In genomic region chr15:98662198-98662566, GRCm38 (mm10) we compare ENCODE assay signal across 8 mouse cellular contexts. TPM values are rescaled to one million over a fixed set of nuclear protein-coding genes. Genes with fewer than 3 reads are reported as not detected.
DNase-seq lines count a peak whose midpoint lies in the region; ATAC-seq and TF ChIP-seq lines count a peak whose summit lies in the region.

No protein-coding gene starts in this region.

- under 1% methylated on average over 14 of the region's 14 CpGs for WGBS in embryonic facial prominence, embryonic 14.5 days
- WGBS in intestine, postnatal 0 days, result under 1% methylated on average over 14 of the region's 14 CpGs

- H3K36me3 ChIP-seq in C2C12 (ENCODE audit: control insufficient read depth, insufficient read depth) (peaks cover 42% of the 10 kb centered on the region), myocyte (ENCODE audit: control insufficient read depth, insufficient read depth) (peaks cover 15% of the 10 kb centered on the region)
- H3K36me3 ChIP-seq in embryonic facial prominence, embryonic 14.5 days (ENCODE audit: control insufficient read depth, insufficient read depth, low read length), result peaks cover 29% of the 10 kb centered on the region
- H3K36me3 ChIP-seq in intestine, postnatal 0 days (ENCODE audit: control insufficient read depth, insufficient read depth), result peaks cover 14% of the 10 kb centered on the region

- H3K79me2 ChIP-seq in C2C12 (ENCODE audit: control insufficient read depth, insufficient read depth) (peaks cover 46% of the 10 kb centered on the region), myocyte (ENCODE audit: control insufficient read depth, insufficient read depth) (peaks cover 35% of the 10 kb centered on the region)

- H3K4me3 ChIP-seq in C2C12 (ENCODE audit: insufficient read depth, poor library complexity, severe bottlenecking) (peak overlapping the region; percentile 94), myocyte (peak overlapping the region; percentile 89)
- H3K4me3 ChIP-seq in embryonic facial prominence, embryonic 14.5 days (ENCODE audit: low read depth, low read length), result peak overlapping the region; percentile 73
- peak overlapping the region; percentile 69 for H3K4me3 ChIP-seq in intestine, postnatal 0 days (ENCODE audit: low read depth, low read length)

- H3K27ac ChIP-seq in embryonic facial prominence, embryonic 14.5 days (replicated peaks; ENCODE audit: low read depth, low read length), result peak overlapping the region; percentile 85
- H3K27ac ChIP-seq in intestine, postnatal 0 days (ENCODE audit: low read depth, low read length), result peak overlapping the region; percentile 96

- DNase-seq in cerebellum, adult 9-10 months, result peak; percentile 48
- DNase-seq in cerebellum, postnatal 25 days, result no peak
- DNase-seq in embryonic facial prominence, embryonic 14.5 days (ENCODE audit: low spot score), result peak; percentile 38
- no peak for DNase-seq in gastrocnemius, postnatal 36 days
- no peak for DNase-seq in B cell, adult 2 months

- no peaks in the 10 kb centered on the region for H3K9me3 ChIP-seq in embryonic facial prominence, embryonic 14.5 days (ENCODE audit: control insufficient read depth, low read length)
- H3K9me3 ChIP-seq in intestine, postnatal 0 days (ENCODE audit: control insufficient read depth), result no peaks in the 10 kb centered on the region

- no peaks in the 10 kb centered on the region for H3K27me3 ChIP-seq in C2C12 (ENCODE audit: control insufficient read depth, insufficient read depth, insufficient read length)
- H3K27me3 ChIP-seq in embryonic facial prominence, embryonic 14.5 days (replicated peaks; ENCODE audit: control insufficient read depth, insufficient read depth, low read length), result no peaks in the 10 kb centered on the region
- H3K27me3 ChIP-seq in intestine, postnatal 0 days (replicated peaks; ENCODE audit: control insufficient read depth, insufficient read depth, low read length), result no peaks in the 10 kb centered on the region
- no peaks in the 10 kb centered on the region for H3K27me3 ChIP-seq in myocyte (ENCODE audit: control insufficient read depth, insufficient read depth, insufficient read length)

- peak overlapping the region; percentile 69 for H3K4me2 ChIP-seq in embryonic facial prominence, embryonic 14.5 days (ENCODE audit: low read depth, low read length)
- H3K4me2 ChIP-seq in intestine, postnatal 0 days (replicated peaks; ENCODE audit: low read depth), result peak overlapping the region; percentile 76
- H3K4me2 ChIP-seq in myocyte (ENCODE audit: low read depth), result peak overlapping the region; percentile 83

- intact Hi-C loops in gastrocnemius, postnatal 36 days (cut with DNase I), result loop anchor here (5.0 kb wide), 1 partner anchor 140 kb away; no protein-coding TSS in a partner anchor

- H3K9ac ChIP-seq in embryonic facial prominence, embryonic 14.5 days (ENCODE audit: low read depth, low read length), result peak overlapping the region; percentile 94
- peak overlapping the region; percentile 86 for H3K9ac ChIP-seq in intestine, postnatal 0 days (ENCODE audit: low read depth, low read length)

- no peak for ATAC-seq in embryonic facial prominence, embryonic 14.5 days (ENCODE audit: low read depth)
- peak; percentile 2 for ATAC-seq in intestine, postnatal 0 days

- H3K4me1 ChIP-seq in embryonic facial prominence, embryonic 14.5 days (ENCODE audit: control insufficient read depth, insufficient read depth, low read length), result 0 out of 2 replicates have a peak, but pooled peaks cover 3% of the 10 kb centered on the region
- no peaks in the 10 kb centered on the region for H3K4me1 ChIP-seq in intestine, postnatal 0 days (replicated peaks; ENCODE audit: control insufficient read depth, insufficient read depth, low read length)

- no peak for TF ChIP-seq CTCF in C2C12 (IDR thresholded peaks at IDR 0.05; ENCODE audit: control insufficient read depth, insufficient read depth, insufficient read length)
- TF ChIP-seq CTCF in intestine, postnatal 0 days (IDR thresholded peaks at IDR 0.05; ENCODE audit: low read depth), result no peak

- no peak for TF ChIP-seq POLR2A in myocyte (IDR thresholded peaks at IDR 0.05; ENCODE audit: insufficient read length, low read depth)

- H3ac ChIP-seq in C2C12 (ENCODE audit: control insufficient read depth, insufficient read length, low read depth) (peak overlapping the region; percentile 87), myocyte (ENCODE audit: control insufficient read depth, insufficient read length) (peak overlapping the region; percentile 58)

- peaks cover 35% of the 10 kb centered on the region for H3K79me3 ChIP-seq in C2C12 (ENCODE audit: low read depth)

TF ChIP-seq in C2C12, 6 proteins besides CTCF, POLR2A, EP300 and RAD21:
- no peak for TF ChIP-seq MYOD1 (IDR thresholded peaks at IDR 0.05; ENCODE audit: control insufficient read depth, insufficient read length, low read depth)
- no peak for TF ChIP-seq USF1 (IDR thresholded peaks at IDR 0.05; ENCODE audit: low read depth)
- no peak for TF ChIP-seq MAX (IDR thresholded peaks at IDR 0.05)
- TF ChIP-seq MYOG (IDR thresholded peaks at IDR 0.05; ENCODE audit: control insufficient read depth, extremely low read depth, insufficient read length), result no peak
- TF ChIP-seq FOSL1 (IDR thresholded peaks at IDR 0.05; ENCODE audit: insufficient read depth, low read length, poor library complexity, severe bottlenecking), result no peak
- TF ChIP-seq CEBPB (IDR thresholded peaks at IDR 0.05; ENCODE audit: low read depth), result no peak

TF ChIP-seq in myocyte, 11 proteins besides CTCF, POLR2A, EP300 and RAD21:
- no peak for TF ChIP-seq MAX (IDR thresholded peaks at IDR 0.05; ENCODE audit: low read depth)
- no peak for TF ChIP-seq TCF12 (IDR thresholded peaks at IDR 0.05; ENCODE audit: insufficient read depth, poor library complexity, severe bottlenecking)
- no peak for TF ChIP-seq MYOG (IDR thresholded peaks at IDR 0.05; ENCODE audit: control insufficient read depth in 1 of 3, insufficient read depth in 1 of 3, insufficient read length in 2 of 3, low read depth in 2 of 3)
- TF ChIP-seq CEBPB (IDR thresholded peaks at IDR 0.05; ENCODE audit: insufficient read depth, poor library complexity, severe bottlenecking), result no peak
- TF ChIP-seq E2F4 (IDR thresholded peaks at IDR 0.05; ENCODE audit: insufficient read depth), result no peak
- TF ChIP-seq USF1 (IDR thresholded peaks at IDR 0.05; ENCODE audit: low read depth), result no peak
- no peak for TF ChIP-seq REST (IDR thresholded peaks at IDR 0.05; ENCODE audit: insufficient read depth, insufficient read length)
- no peak for TF ChIP-seq TCF3 (IDR thresholded peaks at IDR 0.05; ENCODE audit: insufficient read length, low read depth)
TF ChIP-seq in myocyte: peak in this region for 0.

RNA-seq across cellular contexts. Expression of gene Ddx23, which starts 0.5 kb away (rescaled TPM):
- polyA plus RNA-seq in C2C12 (2012; fragmentation: generic; extraction: Trizol), result 140 TPM
- polyA plus RNA-seq in embryonic facial prominence, embryonic 14.5 days (2014; fragmentation: Nextera tagmentation; extraction: Ambion mirVana), result 21.5 and 23.4 TPM in 2 replicates
- 9.0 and 11.7 TPM in 2 replicates for polyA plus RNA-seq in intestine, postnatal 0 days (2015; fragmentation: Nextera tagmentation; extraction: Ambion mirVana)
- polyA plus RNA-seq in myocyte (2012; fragmentation: generic; extraction: Trizol), result 102 TPM
- total RNA-seq in gastrocnemius, postnatal 36 days (2021), result 10 to 100 TPM; 50.0 to 56.2 TPM

RNA-seq across cellular contexts. Expression of gene Rnd1, which starts 15.1 kb away (rescaled TPM):
- polyA plus RNA-seq in C2C12 (2012; fragmentation: generic; extraction: Trizol) (10.5 TPM), myocyte (2012; fragmentation: generic; extraction: Trizol) (14.4 TPM)
- polyA plus RNA-seq in embryonic facial prominence, embryonic 14.5 days (2014; fragmentation: Nextera tagmentation; extraction: Ambion mirVana), result 0.42 TPM in 2 replicates
- polyA plus RNA-seq in intestine, postnatal 0 days (2015; fragmentation: Nextera tagmentation; extraction: Ambion mirVana), result 1.1 and 1.4 TPM in 2 replicates
- total RNA-seq in gastrocnemius, postnatal 36 days (2021), result 1 to 10 TPM in 1 of 2 experiments, under 1 TPM in 1; 0.81 to 1.5 TPM

RNA-seq across cellular contexts. Expression of gene Cacnb3, which starts 31.5 kb away (rescaled TPM):
- polyA plus RNA-seq in C2C12 (2012; fragmentation: generic; extraction: Trizol) (112 TPM), myocyte (2012; fragmentation: generic; extraction: Trizol) (80.8 TPM)
- 29.0 and 37.0 TPM in 2 replicates for polyA plus RNA-seq in embryonic facial prominence, embryonic 14.5 days (2014; fragmentation: Nextera tagmentation; extraction: Ambion mirVana)
- polyA plus RNA-seq in intestine, postnatal 0 days (2015; fragmentation: Nextera tagmentation; extraction: Ambion mirVana), result 9.3 and 10.3 TPM in 2 replicates
- total RNA-seq in gastrocnemius, postnatal 36 days (2021), result 1 to 10 TPM; 2.5 to 4.2 TPM

RNA-seq across cellular contexts. Expression of gene Ccdc65, which starts 45.8 kb away (rescaled TPM):
- polyA plus RNA-seq in C2C12 (2012; fragmentation: generic; extraction: Trizol) (0.48 TPM), myocyte (2012; fragmentation: generic; extraction: Trizol) (2.4 TPM)
- polyA plus RNA-seq in embryonic facial prominence, embryonic 14.5 days (2014; fragmentation: Nextera tagmentation; extraction: Ambion mirVana), result 1.7 and 3.9 TPM in 2 replicates
- polyA plus RNA-seq in intestine, postnatal 0 days (2015; fragmentation: Nextera tagmentation; extraction: Ambion mirVana), result 0.27 and 0.38 TPM in 2 replicates
- total RNA-seq in gastrocnemius, postnatal 36 days (2021), result not detected

RNA-seq across cellular contexts. Expression of gene Adcy6, which starts 52.3 kb away (rescaled TPM):
- 52.6 TPM for polyA plus RNA-seq in C2C12 (2012; fragmentation: generic; extraction: Trizol)
- polyA plus RNA-seq in embryonic facial prominence, embryonic 14.5 days (2014; fragmentation: Nextera tagmentation; extraction: Ambion mirVana), result 14.9 and 18.8 TPM in 2 replicates
- polyA plus RNA-seq in intestine, postnatal 0 days (2015; fragmentation: Nextera tagmentation; extraction: Ambion mirVana), result 10.6 and 11.1 TPM in 2 replicates
- 32.4 TPM for polyA plus RNA-seq in myocyte (2012; fragmentation: generic; extraction: Trizol)
- 10 to 100 TPM; 24.2 to 26.7 TPM for total RNA-seq in gastrocnemius, postnatal 36 days (2021)

Comparison
In these comparisons a context has a peak if more than half of its experiments do, and no peak if none do; other contexts are left out.
1. DNase-seq: peak in cerebellum, adult 9-10 months (single experiment) and embryonic facial prominence, embryonic 14.5 days (single experiment); none in cerebellum, postnatal 25 days (0 of 2), gastrocnemius, postnatal 36 days (0 of 2) and B cell, adult 2 months (0 of 2).
2. Peak in every context shown above with its lines, with median percentiles within 50 percentile points of each other: H3K4me3 ChIP-seq and H3K4me2 ChIP-seq.